Mouse (Mus musculus) ZHBTc4 (cell line): Measurements from ENCODE around the gene Gm10100.
"Not testable (repeated sequence)": the region's sequence is repeated elsewhere in the genome, so short reads cannot be mapped to it uniquely, and the experiment has no call there.

Experiments
- DNase-seq: peaks from one replicate; pipeline ENCODE4 v3.0.0-alpha.2; 2011; ENCODE audit warnings: low read depth, low spot score

Gm10100 gene

DNA sequence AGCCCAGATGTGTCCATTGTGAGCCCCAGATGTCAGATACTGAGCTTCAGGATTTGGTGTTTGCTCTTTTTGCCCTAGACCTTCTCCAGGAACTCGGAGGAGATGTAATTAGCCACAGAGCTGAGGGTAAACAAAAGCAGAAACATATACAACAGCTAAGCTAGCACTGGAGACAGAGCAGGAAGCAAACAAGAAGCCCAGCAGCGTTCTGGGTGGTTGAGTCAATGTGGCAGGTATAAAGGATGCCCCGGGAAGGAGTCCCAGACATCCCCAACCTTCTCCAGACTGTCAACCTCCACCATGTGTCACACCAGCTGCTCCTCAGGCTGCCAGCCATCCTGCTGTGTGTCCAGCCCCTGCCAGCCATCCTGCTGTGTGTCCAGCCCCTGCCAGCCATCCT, at the start of gene Gm10100:
Gene Gm10100 (plus strand): TSS at position 301 of the 400 bp plus-strand sequence.
- no peak for DNase-seq

- DNase-seq, result peak; percentile 30
Observed at GRCm38 (mm10) chr10:77677562-77677961, 48.7 kb upstream of the Gm10100 start.

- DNase-seq, result no peak
Observed at GRCm38 (mm10) chr10:77682994-77683393, 43.3 kb upstream of the Gm10100 start.

DNA sequence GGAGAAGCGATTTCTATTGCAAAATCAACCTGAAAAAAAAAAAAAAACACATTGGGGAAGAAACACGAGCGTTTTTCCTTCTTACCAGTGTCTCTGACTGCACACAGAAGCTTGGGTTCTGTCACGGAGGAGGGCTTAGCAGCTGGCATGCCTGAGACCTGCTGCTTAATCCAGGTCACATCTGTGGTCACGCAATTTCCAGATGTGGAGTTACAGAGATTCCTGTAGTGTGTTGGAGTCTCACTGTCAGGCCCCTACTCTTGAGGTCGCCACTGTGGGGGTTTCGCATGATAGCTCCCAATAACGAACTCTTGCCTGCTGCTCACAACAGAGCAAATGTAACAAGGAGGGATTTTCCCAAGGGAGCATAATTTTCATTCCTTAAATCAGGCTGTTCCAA, 42.1 kb upstream of the Gm10100 start:
- no peak for DNase-seq

DNA sequence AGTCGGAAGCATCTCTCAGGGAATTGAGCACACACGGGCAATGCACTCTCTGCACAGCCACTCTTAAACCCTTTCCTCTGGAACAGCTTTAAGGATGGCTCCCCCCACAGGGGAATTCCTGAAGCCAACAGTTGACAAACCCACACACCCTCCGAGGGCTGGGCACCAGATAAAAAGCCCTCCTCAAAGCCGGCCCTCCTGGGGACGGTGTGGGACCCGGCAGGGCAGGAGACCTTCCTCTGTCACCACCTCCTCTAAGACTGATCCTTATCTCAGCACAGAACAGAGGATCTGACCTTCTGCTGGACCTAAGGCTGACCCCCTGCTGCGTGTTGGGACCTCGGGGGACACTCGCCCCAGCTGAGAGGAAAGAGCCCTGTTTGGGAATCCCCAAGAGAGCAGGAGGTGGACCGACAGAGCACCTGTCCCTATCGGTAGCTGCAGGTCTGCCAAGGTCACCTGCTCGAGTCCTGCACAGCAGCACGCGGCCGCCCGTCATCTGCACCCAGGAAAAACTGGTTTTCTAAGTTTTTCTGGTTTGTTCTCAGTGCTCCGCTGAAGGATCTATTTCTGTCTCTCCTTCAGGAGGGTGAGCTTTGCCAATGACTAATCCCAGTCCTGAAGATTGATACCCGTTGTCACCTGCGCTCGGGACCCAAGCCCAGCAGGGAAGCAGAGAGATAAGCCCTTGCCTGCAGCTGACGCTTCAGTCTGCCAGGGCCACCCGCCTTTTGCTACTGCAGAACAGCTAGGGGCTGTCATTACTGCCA, 40.2 kb upstream of the Gm10100 start, which contains the start of gene Tspear:
Gene Tspear (plus strand): TSS at position 675 of the 770 bp plus-strand sequence.
- no peak for DNase-seq

- no peak for DNase-seq
Observed at GRCm38 (mm10) chr10:77687021-77687420, 39.3 kb upstream of the Gm10100 start.

DNA sequence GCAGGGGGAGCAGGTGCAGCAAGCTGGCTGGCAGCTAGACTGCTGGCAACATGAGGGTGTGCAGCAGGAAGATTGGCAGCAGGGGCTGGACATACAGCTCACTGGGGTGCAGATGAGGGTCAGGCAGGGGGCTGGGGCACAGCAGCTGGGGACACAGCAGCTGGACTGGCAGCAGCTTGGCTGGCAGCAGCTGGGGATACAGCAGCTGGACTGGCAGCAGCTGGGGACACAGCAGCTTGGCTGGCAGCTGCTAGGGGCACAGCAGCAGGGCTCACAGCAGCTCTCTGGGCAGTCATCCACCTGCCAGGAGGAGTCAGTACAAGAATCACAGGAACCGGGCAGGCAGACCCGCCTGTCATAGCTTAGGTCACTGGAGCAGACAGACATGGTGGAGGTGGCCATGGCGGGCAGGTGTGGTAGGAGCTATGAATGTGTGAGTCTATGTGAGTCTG, 35.9 kb upstream of the Gm10100 start, which contains the start of gene Gm19402:
Gene Gm19402 (minus strand): TSS at position 402 of the 452 bp plus-strand sequence.
- DNase-seq, result not testable (repeated sequence)

DNA sequence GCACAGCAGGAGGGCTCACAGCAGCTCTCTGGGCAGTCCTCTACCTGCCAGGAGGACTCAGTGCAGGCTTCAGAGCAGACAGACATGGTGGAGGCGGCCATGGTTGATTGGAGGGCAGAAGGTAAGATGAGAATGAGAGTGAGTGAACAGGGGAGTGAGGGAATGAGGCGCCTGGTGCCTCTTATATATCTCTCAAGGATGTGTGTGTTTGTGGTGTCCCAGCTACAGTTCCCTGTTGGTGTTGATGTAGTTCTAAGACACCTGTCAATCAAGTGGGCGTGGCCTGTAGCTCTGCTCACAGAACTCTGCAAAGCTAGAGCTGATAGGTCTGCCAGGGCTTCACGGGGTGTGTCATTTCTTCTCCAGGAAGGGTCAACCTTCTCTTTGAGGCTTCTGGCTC, 29.2 kb upstream of the Gm10100 start, which contains the start of gene Gm9508:
Gene Gm9508 (minus strand): TSS at position 101 of the 400 bp plus-strand sequence.
- DNase-seq, result peak; percentile 37

GRCm38 (mm10) chr10:77706326-77706725, 20.0 kb upstream of the Gm10100 start, which contains the start of gene Gm10272:
TSS of gene Gm10272 (plus strand) at chr10:77706626.
- DNase-seq, result no peak

- no peak for DNase-seq
Observed at GRCm38 (mm10) chr10:77709831-77710230, 16.5 kb upstream of the Gm10100 start.

GRCm38 (mm10) chr10:77711157-77711556, 15.1 kb upstream of the Gm10100 start, which contains the start of gene Gm10024:
TSS of gene Gm10024 (plus strand) at chr10:77711457.
- DNase-seq, result not testable (repeated sequence)

GRCm38 (mm10) chr10:77713734-77714133, 12.6 kb upstream of the Gm10100 start:
- no peak for DNase-seq

DNA sequence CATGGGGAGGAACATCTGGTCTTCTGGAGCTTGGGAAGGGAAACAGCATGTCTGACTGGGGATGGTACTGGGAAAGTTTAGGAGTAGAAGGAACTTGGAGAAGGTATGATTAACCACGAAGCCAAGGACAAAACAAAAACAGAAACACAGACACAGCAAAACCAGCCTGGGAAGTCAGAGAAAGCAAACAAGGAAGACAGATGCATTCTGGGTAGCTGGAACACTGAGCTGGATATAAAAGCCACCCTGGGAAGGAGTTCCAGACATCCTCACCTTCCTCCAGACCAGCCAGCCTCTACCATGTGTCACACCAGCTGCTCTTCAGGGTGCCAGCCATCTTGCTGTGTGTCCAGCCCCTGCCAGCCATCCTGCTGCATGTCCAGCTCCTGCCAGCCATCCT, 10.8 kb upstream of the Gm10100 start, which contains the start of gene Gm10142:
Gene Gm10142 (plus strand): TSS at position 301 of the 400 bp plus-strand sequence.
- no peak for DNase-seq

- DNase-seq, result not testable (repeated sequence)
Observed at GRCm38 (mm10) chr10:77720299-77720698, 6.0 kb upstream of the Gm10100 start, which contains the start of gene Krtap12-1. TSS of gene Krtap12-1 (plus strand) at chr10:77720599.

- DNase-seq, result peak; percentile 66
Observed at GRCm38 (mm10) chr10:77724855-77725254, 1.4 kb upstream of the Gm10100 start.

DNA sequence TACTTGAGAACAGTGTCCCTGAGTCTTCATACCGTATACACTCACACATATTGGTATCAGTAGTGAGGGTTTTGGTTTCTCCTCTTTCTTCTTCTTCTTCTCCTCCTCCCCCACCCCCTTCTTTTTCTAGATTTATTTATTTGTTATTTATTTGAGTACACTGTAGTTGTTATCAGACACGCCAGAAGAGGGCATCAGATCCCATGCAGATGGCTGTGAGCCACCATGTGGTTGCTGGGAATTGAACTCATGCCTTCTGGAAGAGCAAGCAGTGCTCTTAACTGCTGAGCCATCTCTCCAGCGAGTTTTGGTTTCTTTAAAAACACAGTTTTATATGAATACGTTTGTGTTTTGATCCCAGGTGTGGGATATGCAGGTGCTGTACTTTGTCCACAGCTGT, 2.0 kb downstream of the Gm10100 start:
- peak; percentile 15 for DNase-seq

- DNase-seq, result peak; percentile 69
Observed at GRCm38 (mm10) chr10:77729241-77729640, 3.0 kb downstream of the Gm10100 start.

DNA sequence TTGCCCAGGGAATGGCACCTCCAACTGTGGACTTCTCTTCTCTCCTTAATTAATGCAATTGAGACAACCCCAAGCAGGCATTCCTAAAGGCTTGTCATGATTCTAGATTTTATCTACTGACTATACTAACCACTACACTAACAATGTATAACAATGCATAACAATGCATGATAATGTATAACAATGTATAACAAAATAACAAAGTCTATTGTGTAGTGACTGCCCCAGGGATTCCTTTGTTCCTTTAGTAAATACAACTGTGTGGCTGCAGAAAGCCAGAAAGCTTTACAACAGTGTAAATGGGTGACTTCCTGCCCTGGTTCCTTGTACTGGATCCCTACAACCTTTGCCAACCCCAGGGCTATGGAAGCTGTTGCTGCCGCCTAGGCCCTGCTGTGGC, 9.6 kb downstream of the Gm10100 start:
- peak; percentile 65 for DNase-seq

- DNase-seq, result no peak
Observed at GRCm38 (mm10) chr10:77738929-77739328, 12.6 kb downstream of the Gm10100 start.

- not testable (repeated sequence) for DNase-seq
Observed at GRCm38 (mm10) chr10:77741924-77742688, 15.8 kb downstream of the Gm10100 start, which contains the start of gene Gm18596. TSS of gene Gm18596 (minus strand) at chr10:77742638.

DNA sequence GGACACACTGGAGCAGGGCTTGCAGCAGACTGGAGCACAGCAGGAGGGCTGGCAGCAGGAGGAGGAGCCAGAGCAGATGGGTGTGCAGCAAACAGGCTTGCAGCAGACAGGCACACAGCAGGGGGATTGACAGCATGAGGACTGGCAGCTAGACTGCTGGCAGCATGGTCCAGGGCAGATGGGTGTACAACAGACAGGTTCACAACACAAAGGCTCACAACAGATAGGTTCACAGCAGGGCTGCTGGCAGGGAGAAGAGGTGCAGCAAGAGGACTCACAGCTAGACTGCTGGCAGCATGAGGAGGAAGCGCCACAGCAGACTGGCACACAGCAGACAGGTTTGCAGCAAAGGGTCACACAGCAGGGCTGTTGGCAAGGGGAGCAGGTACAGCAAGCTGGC, 24.4 kb downstream of the Gm10100 start:
- DNase-seq, result peak; percentile 9

DNA sequence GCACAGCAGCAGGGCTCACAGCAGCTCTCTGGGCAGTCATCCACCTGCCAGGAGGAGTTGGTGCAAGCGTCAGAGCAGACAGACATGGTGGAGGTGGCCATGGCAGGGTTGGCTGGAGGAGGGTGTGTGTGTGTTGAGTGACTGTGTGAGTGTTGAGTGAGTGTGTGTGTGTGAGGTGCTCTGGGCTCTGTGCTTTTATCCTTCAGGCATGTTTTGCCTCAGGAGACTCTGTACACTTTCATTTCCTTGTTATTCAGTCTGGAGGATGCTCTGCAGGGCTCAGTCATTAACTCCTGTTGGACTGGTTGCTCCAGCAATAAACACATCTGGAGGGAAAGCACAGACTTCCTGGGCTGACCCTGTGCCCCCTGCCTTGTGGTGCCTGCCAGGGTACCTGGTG, 25.0 kb downstream of the Gm10100 start, which contains the start of gene Gm9736:
Gene Gm9736 (minus strand): TSS at position 101 of the 400 bp plus-strand sequence.
- not testable (repeated sequence) for DNase-seq
